Mouse (Mus musculus) c-Kit-positive CD71-positive TER-119-positive erythroid progenitor cells, embryonic 14.5 days (primary cell): ENCODE results near the gene Gm21985.

Experiments
- DNase-seq: peaks from one replicate; pipeline ENCODE4 v3.0.0-alpha.2; 2013; ENCODE audit warnings: low spot score

The Gm21985 gene

GRCm38 (mm10) chr2:112332051-112332898 is 66.2 kb downstream of the Gm21985 start:
- DNase-seq: no peak

DNA sequence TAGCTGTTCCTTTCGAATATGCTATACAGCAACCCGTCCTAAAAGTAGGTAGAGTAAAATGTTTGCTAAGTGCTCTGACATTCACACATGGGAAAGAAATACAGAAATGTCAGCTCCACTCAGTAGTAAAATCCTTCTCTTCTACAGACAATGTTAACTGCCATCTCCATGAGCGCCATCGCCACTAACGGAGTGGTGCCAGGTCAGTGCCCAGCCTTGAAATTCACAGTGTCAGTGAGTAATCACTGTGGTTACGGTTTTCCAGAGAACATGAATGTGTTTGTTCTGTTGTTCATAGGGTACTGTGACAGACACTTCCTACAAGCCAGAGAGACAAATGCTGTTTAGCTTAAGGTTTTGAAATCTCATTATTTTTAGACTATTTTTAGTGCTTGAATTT is 71.1 kb downstream of the Gm21985 start:
- no peak for DNase-seq

- DNase-seq: no peak
Measured at GRCm38 (mm10) chr2:112339736-112340135, 73.6 kb downstream of the Gm21985 start.

GRCm38 (mm10) chr2:112341117-112341516 is 75.0 kb downstream of the Gm21985 start:
- DNase-seq: no peak

- DNase-seq: no peak
Measured at GRCm38 (mm10) chr2:112348246-112348645, 82.1 kb downstream of the Gm21985 start.

GRCm38 (mm10) chr2:112353685-112354455 is 87.8 kb downstream of the Gm21985 start:
- DNase-seq: no peak

GRCm38 (mm10) chr2:112359611-112360010 is 93.5 kb downstream of the Gm21985 start:
- DNase-seq: no peak

DNA sequence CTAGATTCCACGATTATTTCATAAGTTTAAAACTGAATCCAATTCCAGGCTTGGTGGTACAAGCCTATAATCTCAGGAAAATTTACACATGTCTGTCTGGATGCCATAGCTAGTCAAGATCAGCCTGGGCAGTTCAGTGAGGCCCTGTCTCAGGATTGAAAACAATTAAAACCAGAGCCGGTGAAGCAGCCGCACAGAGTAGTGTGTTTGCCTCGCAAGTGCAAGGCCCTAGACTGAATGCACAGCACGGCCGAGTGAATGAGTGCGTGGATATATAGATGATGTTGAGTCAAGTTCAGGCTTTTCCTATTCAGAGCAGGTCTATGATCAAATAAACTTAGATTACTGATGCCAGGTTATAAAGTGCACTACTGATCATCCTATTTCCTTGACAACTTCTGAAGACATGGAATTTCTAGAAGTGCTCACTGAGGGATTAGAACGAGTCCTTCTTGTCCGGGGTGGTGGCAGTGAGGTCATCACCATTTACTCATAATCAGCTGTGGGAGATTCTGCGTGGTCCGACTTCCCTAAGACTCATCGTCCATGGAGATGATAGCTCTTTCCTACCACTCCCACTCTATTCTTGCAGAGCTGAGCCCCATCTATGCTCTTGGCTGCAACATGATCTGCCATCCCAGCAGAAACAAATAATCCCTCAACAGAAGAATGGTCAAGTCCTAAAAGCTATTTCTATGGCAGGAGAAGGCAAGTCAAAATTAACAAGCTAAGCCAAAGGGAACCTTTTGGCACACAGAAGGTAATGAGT is 94.1 kb downstream of the Gm21985 start:
- no peak for DNase-seq

GRCm38 (mm10) chr2:112360781-112361169 is 94.7 kb downstream of the Gm21985 start:
- DNase-seq: no peak

GRCm38 (mm10) chr2:112367222-112367621 is 101.1 kb downstream of the Gm21985 start:
- no peak for DNase-seq

GRCm38 (mm10) chr2:112367726-112368673 is 101.9 kb downstream of the Gm21985 start, which contains the start of gene Emc4:
Gene Emc4, minus strand, starts transcription at chr2:112368027.
- peak; percentile 90 for DNase-seq

GRCm38 (mm10) chr2:112369941-112370340 is 103.8 kb downstream of the Gm21985 start:
- DNase-seq: no peak

DNA sequence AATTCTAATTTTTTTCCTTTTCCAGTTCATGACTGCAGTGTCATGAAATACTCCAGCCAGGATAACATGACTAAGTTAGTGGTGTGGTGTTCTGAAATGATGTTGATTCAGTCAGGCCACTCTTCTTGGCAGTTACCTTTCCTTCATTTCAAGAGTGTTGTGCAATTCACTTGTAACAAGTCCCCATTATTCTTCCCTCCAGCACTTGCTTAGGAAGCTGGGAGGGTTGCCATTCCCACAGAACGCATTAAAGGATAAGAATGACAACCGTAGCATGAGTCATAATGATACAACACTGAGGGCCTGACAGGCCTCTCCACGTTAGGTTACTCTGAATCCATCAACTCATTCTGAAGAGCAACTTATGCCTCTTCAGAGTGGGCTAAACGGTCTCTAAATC is 107.0 kb downstream of the Gm21985 start:
- no peak for DNase-seq

DNA sequence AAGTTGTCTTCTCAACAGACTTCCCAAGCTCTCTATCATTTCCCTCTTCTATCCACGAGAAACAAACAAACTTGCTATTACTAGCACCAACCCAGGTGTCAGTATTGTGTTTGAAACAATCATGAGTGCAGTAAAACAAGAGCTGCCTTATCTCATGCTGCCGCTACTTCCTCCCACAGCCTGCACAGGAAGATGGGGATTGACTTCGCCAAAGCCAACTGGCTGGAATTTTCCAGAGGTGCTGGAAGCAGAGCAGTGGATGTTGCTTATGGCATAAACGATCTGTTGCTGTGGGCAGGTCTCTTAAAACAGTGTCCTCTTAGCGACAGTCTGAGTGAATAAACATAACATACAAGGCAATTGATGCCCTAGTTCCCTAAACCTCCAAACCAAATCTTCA is 108.5 kb downstream of the Gm21985 start:
- no peak for DNase-seq

GRCm38 (mm10) chr2:112378973-112379898 is 113.1 kb downstream of the Gm21985 start, which contains the start of gene Katnbl1:
Gene Katnbl1, plus strand, starts transcription at chr2:112379211.
- peak; percentile 94 for DNase-seq

- peak; percentile 22 for DNase-seq
Measured at GRCm38 (mm10) chr2:112380131-112380530, 114.0 kb downstream of the Gm21985 start.

GRCm38 (mm10) chr2:112381219-112381618 is 115.1 kb downstream of the Gm21985 start:
- no peak for DNase-seq

DNA sequence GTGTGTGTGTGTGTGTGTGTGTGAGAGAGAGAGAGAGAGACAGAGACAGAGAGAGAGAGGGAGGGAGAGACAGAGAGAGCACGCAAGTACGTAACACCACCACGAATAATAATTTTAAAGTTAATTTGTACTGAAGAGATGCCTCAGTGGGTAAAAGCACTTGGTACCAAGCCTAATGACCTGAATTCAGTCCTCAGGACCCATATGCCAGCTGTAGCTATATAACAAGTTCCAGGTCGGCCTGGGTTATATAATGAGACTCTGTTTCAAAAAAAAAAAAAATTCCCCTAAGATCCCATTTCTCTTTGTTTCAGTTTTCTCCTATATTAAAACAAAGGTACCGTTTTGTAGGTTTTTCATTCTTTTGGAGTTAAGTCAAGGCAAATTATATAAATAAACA is 124.7 kb downstream of the Gm21985 start:
- no peak for DNase-seq

DNA sequence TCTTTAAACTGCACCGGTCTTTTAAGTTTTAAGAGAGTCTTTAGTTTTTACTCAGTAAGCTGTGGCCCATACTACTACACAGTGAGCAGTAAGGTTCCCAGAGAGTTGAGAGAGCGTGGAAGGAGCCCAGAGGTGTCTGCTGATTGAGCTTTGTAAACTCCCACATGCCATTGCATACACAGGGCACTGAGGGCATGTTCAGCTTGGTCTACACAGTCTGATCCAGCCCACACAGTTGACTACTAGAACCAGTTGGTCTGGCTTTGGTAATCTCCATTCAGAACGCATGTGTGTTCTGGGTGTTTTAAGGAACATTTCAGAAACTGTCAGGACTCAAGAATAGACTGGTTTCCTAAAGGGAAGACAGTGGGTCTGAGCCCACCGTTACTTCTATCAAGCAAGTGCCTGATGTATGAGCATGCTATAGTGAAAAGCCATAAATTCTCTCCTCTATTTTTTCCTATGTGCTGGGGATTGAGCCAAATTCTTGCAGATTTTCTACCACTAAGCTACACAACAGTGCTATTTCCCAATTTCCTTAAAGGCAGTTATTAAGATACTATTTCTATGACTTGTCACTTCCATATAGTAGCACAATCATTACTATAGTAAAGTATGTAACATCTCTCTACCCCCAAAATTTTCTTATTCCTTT is 125.4 kb downstream of the Gm21985 start:
- DNase-seq: no peak
